Mouse (Mus musculus) cortical plate, adult 2 months (tissue): ENCODE results near the gene Ccdc36. TPM values are rescaled to one million over a fixed set of nuclear protein-coding genes. Genes with fewer than 3 reads are reported as not detected.

Source experiments
- H3K27ac ChIP-seq: fragments of 200-500 bp; 2 replicates; pipeline ENCODE4 v1.5.1; 2012; ENCODE audit warnings: low read length, control low read depth, inconsistent platforms; ENCODE audit not compliant: insufficient read depth
- H3K4me1 ChIP-seq: fragments of 200-500 bp; 2 replicates; pipeline ENCODE4 v1.6.1; 2011; ENCODE audit warnings: low read length; ENCODE audit not compliant: control insufficient read depth, insufficient read depth
- H3K4me3 ChIP-seq: fragments of 200-500 bp; 2 replicates; pipeline ENCODE4 v1.5.1; 2011; ENCODE audit warnings: mild to moderate bottlenecking, low read length, control low read depth; ENCODE audit not compliant: insufficient read depth
- CTCF ChIP-seq: fragments of 200-500 bp; IDR thresholded peaks from 2 replicates; pipeline ENCODE4 v1.5.1; 2011; ENCODE audit warnings: mild to moderate bottlenecking, control low read depth, low read length; ENCODE audit not compliant: insufficient read depth; ENCODE audit errors: extremely low read depth
- POLR2A ChIP-seq: fragments of 200-500 bp; IDR thresholded peaks from 2 replicates; pipeline ENCODE4 v1.6.1; 2011; ENCODE audit warnings: mild to moderate bottlenecking, low read length, control low read depth; ENCODE audit not compliant: insufficient read depth; ENCODE audit errors: extremely low read depth
- polyA plus RNA-seq: library from polyadenylated mRNA; depleted of rRNA; stranded (reverse); fragments of >200 nt; gene quantifications from 2 replicates; pipeline ENCODE4 v1.2.3, GENCODE M21; 2012

Ccdc36 gene
- polyA plus RNA-seq, 1 experiment = 0.33 TPM

DNA sequence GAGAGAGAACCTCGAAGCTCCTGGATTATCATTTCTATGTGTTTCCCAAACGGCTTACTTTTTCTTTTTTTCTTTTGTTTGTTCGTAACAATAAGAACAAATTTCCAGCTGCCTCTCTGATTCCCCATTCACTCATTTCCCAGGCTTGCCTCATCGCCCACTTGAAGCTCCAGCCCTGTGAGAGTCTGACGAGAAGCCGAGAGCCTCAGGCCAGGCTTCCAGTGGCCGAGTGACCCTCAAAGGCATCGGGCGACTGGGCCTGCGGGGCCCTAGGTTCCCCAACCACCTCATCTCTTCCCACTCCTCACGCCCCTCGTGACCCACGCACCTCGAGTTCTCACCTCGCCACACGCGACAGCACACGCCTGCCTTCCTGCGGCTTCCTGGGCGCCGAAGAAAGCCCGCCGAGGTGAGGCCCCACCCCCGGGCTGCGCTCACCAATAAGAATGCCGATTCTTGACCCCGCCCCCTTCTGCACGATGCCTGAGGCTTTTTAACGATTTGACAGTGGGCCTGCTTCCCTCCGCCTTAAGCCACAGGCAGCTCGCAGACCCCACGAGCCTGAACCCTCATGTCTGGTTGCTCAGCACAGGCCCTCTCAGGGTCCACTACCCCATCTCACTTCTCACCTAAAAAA is 3.3 kb upstream of the Ccdc36 start:
- no peaks in the 10 kb centered on the region for H3K4me1 ChIP-seq
- H3K4me3 ChIP-seq = no peak overlapping the region
- TF ChIP-seq CTCF (no peak), POLR2A (no peak)
- H3K27ac ChIP-seq = no peak overlapping the region

- Histone ChIP-seq H3K27ac (no peak overlapping the region), H3K4me1 (peaks cover 1% of the 10 kb centered on the region; the same call in 1 of the 2 replicates), H3K4me3 (no peak overlapping the region)
- TF ChIP-seq CTCF (peak; percentile 33; the same call in 1 of the 2 replicates), POLR2A (no peak)
Measured at GRCm38 (mm10) chr9:108412221-108412620, 16.1 kb downstream of the Ccdc36 start.

DNA sequence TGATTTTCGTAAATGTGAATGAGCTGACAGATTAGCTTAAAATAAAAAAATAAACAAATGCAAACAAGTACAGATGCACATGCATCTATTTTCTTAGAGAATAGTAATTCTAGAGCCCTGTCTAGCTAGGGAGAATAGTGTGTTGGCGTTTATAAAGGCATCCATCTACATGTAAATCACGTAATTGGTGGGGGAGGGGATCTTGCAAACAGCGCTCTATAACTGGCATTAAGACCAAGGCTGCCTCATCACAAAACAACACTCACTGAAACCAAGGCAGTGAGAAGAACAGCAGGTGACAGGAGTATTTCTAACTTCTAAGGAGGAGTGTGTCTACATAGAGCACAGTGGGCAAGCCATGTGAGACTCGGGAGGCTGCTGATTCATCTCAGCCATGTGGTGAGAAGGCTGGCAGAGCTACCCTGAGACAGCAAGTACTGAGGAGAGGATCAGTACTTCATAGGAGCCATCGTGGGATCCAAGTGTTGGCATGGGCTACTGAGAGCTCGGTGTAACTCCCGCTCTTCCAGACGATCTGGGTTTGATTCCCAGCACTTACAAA is 16.8 kb downstream of the Ccdc36 start:
- no peak overlapping the region for H3K4me3 ChIP-seq
- peaks cover 1% of the 10 kb centered on the region for H3K4me1 ChIP-seq
- TF ChIP-seq CTCF (no peak), POLR2A (0 out of 2 replicates have a peak, but pooled peaks have one; percentile 23)
- no peak overlapping the region for H3K27ac ChIP-seq

DNA sequence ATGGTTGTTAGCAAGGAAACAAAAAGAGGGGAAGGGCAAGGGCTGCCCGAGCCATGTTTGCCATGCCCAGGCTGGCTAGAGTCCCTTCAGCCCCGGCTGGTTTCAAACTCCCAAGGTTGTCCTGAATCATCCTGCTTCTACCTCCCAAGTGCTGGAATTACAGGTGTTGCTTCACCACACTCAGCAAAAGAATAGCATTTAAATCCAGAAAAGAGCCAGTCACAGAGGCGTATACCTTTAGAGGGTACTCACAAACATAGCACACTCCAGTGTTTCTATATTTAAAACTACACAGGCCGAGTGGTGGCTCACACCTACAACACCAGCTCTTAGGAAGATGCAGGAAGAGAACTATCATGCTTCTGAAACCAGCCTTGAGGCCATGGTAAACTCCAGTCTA is 18.7 kb downstream of the Ccdc36 start:
- Histone ChIP-seq H3K27ac (no peak overlapping the region), H3K4me1 (peaks cover 1% of the 10 kb centered on the region), H3K4me3 (no peak overlapping the region)
- TF ChIP-seq CTCF (no peak), POLR2A (no peak)

DNA sequence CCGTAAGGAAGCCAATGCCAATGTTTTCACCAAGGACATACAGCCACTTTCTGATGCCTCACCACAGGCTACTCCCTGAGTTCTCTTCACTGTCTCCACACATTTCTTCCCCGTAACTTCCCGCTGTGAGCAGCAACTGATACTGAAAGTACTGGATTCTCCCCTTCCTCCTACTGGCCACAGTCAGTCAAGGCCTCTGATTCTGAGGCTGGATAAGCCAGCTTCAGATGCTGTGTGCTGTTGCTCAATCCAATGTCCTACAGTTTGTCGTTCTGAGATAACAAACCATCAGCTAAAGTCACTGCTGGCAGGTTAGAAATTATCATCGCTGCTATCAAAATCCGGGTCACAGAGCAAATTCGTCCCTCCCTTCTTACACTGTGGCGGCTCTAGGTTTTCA is 23.8 kb downstream of the Ccdc36 start:
- H3K27ac ChIP-seq = no peak overlapping the region
- TF ChIP-seq CTCF (no peak), POLR2A (no peak)
- H3K4me3 ChIP-seq = no peak overlapping the region
- peaks cover 7% of the 10 kb centered on the region for H3K4me1 ChIP-seq

GRCm38 (mm10) chr9:108403081-108403480 is 25.2 kb downstream of the Ccdc36 start:
- Histone ChIP-seq H3K27ac (no peak overlapping the region; the same call in 1 of the 2 replicates), H3K4me1 (peaks cover 7% of the 10 kb centered on the region), H3K4me3 (no peak overlapping the region)
- no peak for TF ChIP-seq POLR2A
- TF ChIP-seq CTCF = no peak

DNA sequence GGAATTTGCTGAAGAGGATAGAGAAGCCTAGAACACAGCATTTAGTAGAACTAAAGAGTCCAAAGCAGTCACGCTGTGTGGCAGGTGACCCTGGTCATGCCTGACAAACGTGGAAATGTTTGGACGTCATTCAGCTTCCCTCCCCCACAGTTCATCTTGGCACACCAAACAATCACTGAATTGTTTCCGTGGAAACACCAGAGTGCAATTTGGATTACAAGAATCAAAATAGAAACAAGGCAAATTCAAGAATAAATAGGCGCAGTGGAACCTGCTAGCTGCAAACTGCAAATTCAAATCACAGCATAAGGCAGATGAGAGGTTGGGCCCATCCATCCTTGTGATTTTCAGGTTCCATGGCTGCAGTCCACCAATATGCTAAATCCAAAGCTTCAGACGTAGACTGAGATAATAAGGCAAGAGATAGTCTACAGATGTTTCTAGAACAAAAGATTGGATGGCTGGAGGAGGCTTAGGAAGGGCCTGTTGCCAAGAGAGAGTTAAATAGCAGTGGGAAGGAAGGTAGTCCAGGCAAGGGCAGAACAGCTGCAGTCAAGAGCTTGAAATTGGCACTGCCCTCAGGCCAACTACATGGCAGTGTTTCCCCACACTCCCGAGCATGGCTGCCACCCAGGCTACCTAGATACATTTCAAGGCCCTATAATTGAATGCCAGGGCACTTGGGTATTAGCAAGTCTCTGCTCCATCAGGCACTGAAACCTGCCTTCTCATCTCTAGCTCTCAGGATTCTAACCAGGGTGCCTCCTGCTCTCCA is 26.9 kb downstream of the Ccdc36 start:
- H3K4me3 ChIP-seq = no peak overlapping the region
- H3K27ac ChIP-seq = peak overlapping the region; percentile 41
- TF ChIP-seq CTCF (no peak), POLR2A (no peak)
- peaks cover 7% of the 10 kb centered on the region for H3K4me1 ChIP-seq

- no peak overlapping the region for H3K4me3 ChIP-seq
- H3K4me1 ChIP-seq = peaks cover 7% of the 10 kb centered on the region
- TF ChIP-seq CTCF (no peak), POLR2A (no peak)
- no peak overlapping the region for H3K27ac ChIP-seq
Measured at GRCm38 (mm10) chr9:108398324-108398723, 30.0 kb downstream of the Ccdc36 start.

DNA sequence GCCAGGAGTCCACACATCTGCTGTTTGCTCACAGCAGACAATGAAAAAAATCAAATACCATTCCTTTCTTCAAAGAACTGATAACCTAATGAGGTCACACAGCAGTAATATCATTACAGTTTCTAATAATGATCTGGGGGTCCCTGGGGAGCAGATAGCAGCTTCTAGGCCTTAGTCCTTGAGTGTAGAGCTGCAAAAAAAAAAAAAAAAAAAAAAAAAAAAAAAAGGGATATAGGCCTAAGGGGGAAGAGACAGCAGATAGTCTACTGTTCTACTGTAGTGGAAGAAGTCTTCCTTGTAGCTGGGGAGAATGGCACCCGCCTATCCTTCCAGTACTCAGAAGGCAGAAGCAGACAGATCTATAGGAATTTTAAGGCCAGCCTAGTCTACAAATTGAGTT is 32.9 kb downstream of the Ccdc36 start:
- Histone ChIP-seq H3K27ac (no peak overlapping the region), H3K4me3 (no peak overlapping the region), H3K4me1 (no peaks in the 10 kb centered on the region)
- TF ChIP-seq POLR2A (no peak), CTCF (no peak)
